Mouse (Mus musculus) left cerebral cortex, postnatal 36 days (tissue): ENCODE results near the gene Cfap74. TPM values are rescaled to one million over a fixed set of nuclear protein-coding genes. Genes with fewer than 3 reads are reported as not detected.
"Not testable (repeated sequence)": the region's sequence is repeated elsewhere in the genome, so short reads cannot be mapped to it uniquely, and the experiment has no call there.

Source experiments
- DNase-seq, 2 experiments: peaks; one replicate each; pipeline ENCODE4 v3.0.0; 2021 to 2022; ENCODE audit warnings: low spot score in 2 of 2, mixed read lengths in 1 of 2
- intact Hi-C: fragments of 180-260 bp; cut with DNase I; formaldehyde crosslinking; loops from one replicate; pipeline ENCODE4 v1.15.1; 2025
- total RNA-seq, 2 experiments: library from RNA; stranded (reverse); gene quantifications; 2 replicates each; pipeline ENCODE4 v1.2.3; 2021

Cfap74 gene
- total RNA-seq, 2 experiments from 2014 or later, result 10.4 to 20.9 TPM

GRCm38 (mm10) chr4:155398222-155398540, 10.8 kb upstream of the Cfap74 start:
- no peak for DNase-seq
- intact Hi-C loops, result no loop called here

- intact Hi-C loops, result no loop called here
- DNase-seq, result no peak
Observed at GRCm38 (mm10) chr4:155401121-155401520, 7.9 kb upstream of the Cfap74 start.

GRCm38 (mm10) chr4:155402489-155402888, 6.5 kb upstream of the Cfap74 start:
- no peak for DNase-seq
- intact Hi-C loops, result no loop called here

GRCm38 (mm10) chr4:155408695-155409057, 314 bp upstream of the Cfap74 start:
- intact Hi-C loops, result loop anchor here (5.0 kb wide), 1 partner anchor 41 kb away; no protein-coding TSS in a partner anchor
- DNase-seq, result no peak

- intact Hi-C loops, result no loop called here
- no peak for DNase-seq
Observed at GRCm38 (mm10) chr4:155412124-155412523, 3.1 kb downstream of the Cfap74 start.

- no peak for DNase-seq
- intact Hi-C loops, result no loop called here
Observed at GRCm38 (mm10) chr4:155413641-155414335, 4.8 kb downstream of the Cfap74 start.

- DNase-seq, result no peak
- intact Hi-C loops, result no loop called here
Observed at GRCm38 (mm10) chr4:155414656-155415235, 5.8 kb downstream of the Cfap74 start.

GRCm38 (mm10) chr4:155420137-155420536, 11.1 kb downstream of the Cfap74 start:
- intact Hi-C loops, result no loop called here

GRCm38 (mm10) chr4:155421412-155422370, 12.7 kb downstream of the Cfap74 start:
- intact Hi-C loops, DNase-seq: not testable (repeated sequence)

More at GRCm38 (mm10) chr4:155420137-155420536, 11.1 kb downstream of the Cfap74 start:
- no peak for DNase-seq

- intact Hi-C loops, result no loop called here
- DNase-seq, result no peak
Observed at GRCm38 (mm10) chr4:155423988-155424387, 15.0 kb downstream of the Cfap74 start.

- DNase-seq, result no peak
- intact Hi-C loops, result no loop called here
Observed at GRCm38 (mm10) chr4:155426272-155426671, 17.3 kb downstream of the Cfap74 start.

- intact Hi-C loops, result no loop called here
- no peak for DNase-seq
Observed at GRCm38 (mm10) chr4:155428442-155428841, 19.5 kb downstream of the Cfap74 start.

- no peak for DNase-seq
Observed at GRCm38 (mm10) chr4:155429202-155429601, 20.2 kb downstream of the Cfap74 start.

GRCm38 (mm10) chr4:155432358-155432757, 23.4 kb downstream of the Cfap74 start:
- intact Hi-C loops, result no loop called here

More at GRCm38 (mm10) chr4:155429202-155429601, 20.2 kb downstream of the Cfap74 start:
- intact Hi-C loops, result no loop called here

GRCm38 (mm10) chr4:155433993-155434392, 25.0 kb downstream of the Cfap74 start:
- intact Hi-C loops, result no loop called here

More at GRCm38 (mm10) chr4:155432358-155432757, 23.4 kb downstream of the Cfap74 start:
- no peak for DNase-seq

GRCm38 (mm10) chr4:155442808-155443207, 33.8 kb downstream of the Cfap74 start:
- DNase-seq, result no peak
- intact Hi-C loops, result no loop called here

More at GRCm38 (mm10) chr4:155433993-155434392, 25.0 kb downstream of the Cfap74 start:
- DNase-seq, result no peak

GRCm38 (mm10) chr4:155451597-155451996, 42.6 kb downstream of the Cfap74 start:
- no peak for DNase-seq
- intact Hi-C loops, result no loop called here

GRCm38 (mm10) chr4:155458575-155458974, 49.6 kb downstream of the Cfap74 start:
- intact Hi-C loops, result no loop called here
- DNase-seq, result no peak

- no peak for DNase-seq
- intact Hi-C loops, result no loop called here
Observed at GRCm38 (mm10) chr4:155463050-155463449, 54.1 kb downstream of the Cfap74 start.

- intact Hi-C loops, result no loop called here
- no peak for DNase-seq
Observed at GRCm38 (mm10) chr4:155463611-155464010, 54.6 kb downstream of the Cfap74 start.
